ENCODE assay signal across 24 mouse cellular contexts in genomic region chr12:68601366-68601765, GRCm38 (mm10).
"Had no signal": no experiment of that assay in that cellular context is flagged by ENCODE, and none has a peak within 500 bp of the region (broad histone marks: within the 10 kb centered on the region; RNA-seq: fewer than 3 reads in every experiment).

No protein-coding gene starts in this region.

- H3K36me3 ChIP-seq: embryonic facial prominence, embryonic 10.5 days; embryonic facial prominence, embryonic 12.5 days; embryonic facial prominence, embryonic 13.5 days; embryonic facial prominence, embryonic 15.5 days; forebrain, embryonic 10.5 days; forebrain, embryonic 12.5 days; forebrain, embryonic 15.5 days had no signal

- H3K27ac ChIP-seq: embryonic facial prominence, embryonic 10.5 days; embryonic facial prominence, embryonic 12.5 days; embryonic facial prominence, embryonic 13.5 days; embryonic facial prominence, embryonic 15.5 days; forebrain, embryonic 10.5 days; forebrain, embryonic 12.5 days; forebrain, embryonic 13.5 days; forebrain, embryonic 15.5 days; gastrocnemius, adult 2 months had no signal

- H3K4me1 ChIP-seq: embryonic facial prominence, embryonic 12.5 days; embryonic facial prominence, embryonic 13.5 days; embryonic facial prominence, embryonic 15.5 days had no signal

- DNase-seq: cerebellum, adult 2 months; cerebellum, adult 8-10 months; cerebellum, adult 9-10 months; cerebellum, adult 9-11 months; cerebellum, postnatal 14 days; cerebellum, postnatal 25 days; cerebellum, postnatal 36 days; embryo, embryonic 11 days; forebrain, postnatal 0 days; gastrocnemius, adult 2 months; gastrocnemius, postnatal 10 days; gastrocnemius, postnatal 14 days; gastrocnemius, postnatal 25 days; gastrocnemius, postnatal 36 days; heart, adult 18-20 months had no signal

- H3K4me3 ChIP-seq: embryonic facial prominence, embryonic 10.5 days; embryonic facial prominence, embryonic 12.5 days; embryonic facial prominence, embryonic 13.5 days; embryonic facial prominence, embryonic 15.5 days; erythroblast, embryonic 14.5 days; forebrain, embryonic 10.5 days; forebrain, embryonic 12.5 days; forebrain, embryonic 13.5 days; forebrain, embryonic 15.5 days; gastrocnemius, adult 2 months had no signal

- H3K27me3 ChIP-seq: embryonic facial prominence, embryonic 12.5 days; embryonic facial prominence, embryonic 13.5 days; embryonic facial prominence, embryonic 15.5 days; forebrain, embryonic 12.5 days; forebrain, embryonic 13.5 days; forebrain, embryonic 15.5 days had no signal
